Comparison of ENCODE assay signal across 21 mouse cellular contexts in genomic region chr10:19585860-19586259, GRCm38 (mm10). TPM values are rescaled to one million over a fixed set of nuclear protein-coding genes. Genes with fewer than 3 reads are reported as not detected.
"Had no signal": no experiment of that assay in that cellular context is flagged by ENCODE, and none has a peak within 500 bp of the region (broad histone marks: within the 10 kb centered on the region; RNA-seq: fewer than 3 reads in every experiment).

No protein-coding gene starts in this region.

- H3K36me3 ChIP-seq: intestine, embryonic 15.5 days; kidney, embryonic 15.5 days; limb, embryonic 13.5 days; midbrain, embryonic 12.5 days; neural tube, embryonic 13.5 days; stomach, embryonic 15.5 days had no signal

- DNase-seq: kidney, adult 2 months; kidney, postnatal 36 days; left cerebral cortex, postnatal 4 days; lung, adult 18-20 months; lung, postnatal 36 days; retina, postnatal 1 day; right cerebral cortex, postnatal 4 days; spleen, adult 18-20 months; thymus, postnatal 4 days had no signal

- H3K9ac ChIP-seq: intestine, embryonic 15.5 days; kidney, embryonic 15.5 days; limb, embryonic 13.5 days; midbrain, embryonic 12.5 days; neural tube, embryonic 13.5 days; stomach, embryonic 15.5 days had no signal

- H3K9me3 ChIP-seq: intestine, embryonic 15.5 days; kidney, embryonic 15.5 days; limb, embryonic 13.5 days; midbrain, embryonic 12.5 days; neural tube, embryonic 13.5 days; stomach, embryonic 15.5 days had no signal

- ATAC-seq: intestine, embryonic 15.5 days; midbrain, embryonic 16.5 days had no signal

- H3K4me3 ChIP-seq: intestine, embryonic 15.5 days; kidney, embryonic 15.5 days; layer of hippocampus, adult 2 months; limb, embryonic 13.5 days; midbrain, embryonic 12.5 days; neural tube, embryonic 13.5 days; stomach, embryonic 15.5 days had no signal

- H3K4me2 ChIP-seq: intestine, embryonic 15.5 days; kidney, embryonic 15.5 days; limb, embryonic 13.5 days; midbrain, embryonic 12.5 days; neural tube, embryonic 13.5 days; stomach, embryonic 15.5 days had no signal

- H3K27ac ChIP-seq: intestine, embryonic 15.5 days; kidney, embryonic 15.5 days; layer of hippocampus, adult 2 months; limb, embryonic 13.5 days; midbrain, embryonic 12.5 days; neural tube, embryonic 13.5 days; stomach, embryonic 15.5 days had no signal

- H3K4me1 ChIP-seq: limb, embryonic 13.5 days; midbrain, embryonic 12.5 days; neural tube, embryonic 13.5 days; stomach, embryonic 15.5 days had no signal

- H3K27me3 ChIP-seq: intestine, embryonic 15.5 days; kidney, embryonic 15.5 days; limb, embryonic 13.5 days; stomach, embryonic 15.5 days had no signal

RNA-seq across cellular contexts. Expression of gene Il22ra2, which starts 35.9 kb away (rescaled TPM):
- total RNA-seq: layer of hippocampus, adult 2 months; layer of hippocampus, postnatal 14 days; left cerebral cortex, adult 18-20 months; left cerebral cortex, postnatal 10 days; left cerebral cortex, postnatal 4 days had no signal
- polyA plus RNA-seq: intestine, embryonic 15.5 days; kidney, embryonic 15.5 days; limb, embryonic 13.5 days; lung, embryonic 16.5 days; midbrain, embryonic 12.5 days; midbrain, embryonic 16.5 days; neural tube, embryonic 13.5 days had no signal
